Mouse (Mus musculus): Measurements from ENCODE around the gene Gm37240. TPM values are rescaled to one million over a fixed set of nuclear protein-coding genes. Genes with fewer than 3 reads are reported as not detected.

Gene Gm37240
- polyA plus RNA-seq, 1 experiment: 0.77 TPM

DNA sequence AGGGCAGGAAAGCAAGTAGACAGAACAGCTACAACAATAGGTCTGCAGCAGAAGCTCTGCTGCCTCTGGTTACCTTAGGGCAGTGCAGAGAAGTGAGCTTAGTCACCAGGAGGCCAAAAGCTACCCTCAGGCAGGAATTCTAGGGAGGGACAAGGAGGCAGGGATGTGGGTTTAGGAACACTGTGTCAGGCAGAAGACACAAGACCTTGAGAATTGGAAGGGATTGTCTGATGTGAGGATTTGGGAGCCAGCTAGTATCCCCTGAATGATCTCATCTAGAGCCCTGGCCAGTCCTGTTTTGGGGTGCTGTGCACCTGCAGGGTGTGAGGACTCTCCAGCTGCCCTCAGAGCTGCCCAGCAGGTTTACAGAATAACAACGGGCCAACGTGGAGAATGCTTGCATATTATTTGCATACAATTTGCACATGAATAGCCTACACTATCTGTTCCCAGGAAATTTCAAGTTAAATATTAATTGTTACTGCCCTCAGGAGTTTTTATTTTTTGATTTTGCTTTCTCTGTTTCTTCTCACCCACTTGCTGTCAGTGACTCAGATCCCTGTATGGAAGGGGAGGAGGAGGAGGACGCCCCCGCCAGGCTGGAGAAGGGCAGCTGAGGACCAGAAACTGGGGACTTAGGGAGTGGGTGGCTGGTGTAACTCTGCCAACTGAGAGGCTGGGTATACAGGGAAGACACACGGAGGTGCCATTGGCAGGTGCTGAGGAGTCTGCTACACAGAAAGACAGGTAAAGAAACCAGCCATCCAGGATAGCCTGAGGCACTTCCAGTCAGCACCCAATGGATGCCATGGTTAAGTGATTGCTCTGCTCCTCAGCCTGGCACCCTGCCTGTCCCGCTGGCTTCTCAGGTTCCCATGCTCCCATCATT is 862.3 kb downstream of the Gm37240 start:
- TF ChIP-seq CTCF (IDR thresholded peaks at IDR 0.05; ENCODE audit: borderline replicate concordance, insufficient read depth, low read depth, low read length): no peak
- TF ChIP-seq POLR2A (IDR thresholded peaks at IDR 0.05; ENCODE audit: borderline replicate concordance, insufficient read depth, low read length): no peak
- 30% methylated on average over 6 of the region's 6 CpGs for WGBS
- Histone ChIP-seq H3K27me3 (ENCODE audit: control insufficient read depth, insufficient read depth, low read length) (no peaks in the 10 kb centered on the region), H3K4me3 (replicated peaks; ENCODE audit: insufficient read depth, low read depth, low read length) (no peak overlapping the region), H3K4me1 (ENCODE audit: control insufficient read depth, insufficient read depth, low read length) (0 out of 2 replicates have a peak, but pooled peaks cover 5% of the 10 kb centered on the region), H3K27ac (ENCODE audit: insufficient read depth, low read length) (no peak overlapping the region)
- no peak for DNase-seq

DNA sequence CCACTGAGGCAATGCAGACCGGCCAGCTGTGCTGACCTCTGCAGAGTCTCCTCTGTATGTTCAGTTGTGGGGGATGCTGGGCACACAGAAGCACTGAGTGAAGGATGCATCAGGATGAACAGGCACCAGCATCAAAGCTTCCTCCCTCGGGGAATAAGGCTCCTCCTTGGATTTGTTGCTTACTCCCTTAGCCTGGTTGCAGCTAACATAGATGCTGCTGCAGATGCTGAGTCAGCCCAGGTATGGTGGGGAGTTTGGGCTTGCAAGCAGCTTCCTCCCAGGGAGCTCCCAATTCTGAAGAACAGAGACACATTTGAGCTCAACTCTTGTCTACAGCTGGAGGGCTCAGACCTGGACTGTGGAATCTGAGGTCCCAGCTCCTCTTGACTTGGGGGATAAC is 863.1 kb downstream of the Gm37240 start:
- no peak overlapping the region for H3K4me3 ChIP-seq (replicated peaks; ENCODE audit: insufficient read depth, low read depth, low read length)
- 87% methylated on average over 2 of the region's 2 CpGs for WGBS
- no peak overlapping the region for H3K27ac ChIP-seq (ENCODE audit: insufficient read depth, low read length)
- no peak for DNase-seq
- H3K4me1 ChIP-seq (ENCODE audit: control insufficient read depth, insufficient read depth, low read length): 0 out of 2 replicates have a peak, but pooled peaks cover 5% of the 10 kb centered on the region
- TF ChIP-seq POLR2A (IDR thresholded peaks at IDR 0.05; ENCODE audit: borderline replicate concordance, insufficient read depth, low read length) (no peak), CTCF (IDR thresholded peaks at IDR 0.05; ENCODE audit: borderline replicate concordance, insufficient read depth, low read depth, low read length) (no peak)
- H3K27me3 ChIP-seq (ENCODE audit: control insufficient read depth, insufficient read depth, low read length): no peaks in the 10 kb centered on the region

DNA sequence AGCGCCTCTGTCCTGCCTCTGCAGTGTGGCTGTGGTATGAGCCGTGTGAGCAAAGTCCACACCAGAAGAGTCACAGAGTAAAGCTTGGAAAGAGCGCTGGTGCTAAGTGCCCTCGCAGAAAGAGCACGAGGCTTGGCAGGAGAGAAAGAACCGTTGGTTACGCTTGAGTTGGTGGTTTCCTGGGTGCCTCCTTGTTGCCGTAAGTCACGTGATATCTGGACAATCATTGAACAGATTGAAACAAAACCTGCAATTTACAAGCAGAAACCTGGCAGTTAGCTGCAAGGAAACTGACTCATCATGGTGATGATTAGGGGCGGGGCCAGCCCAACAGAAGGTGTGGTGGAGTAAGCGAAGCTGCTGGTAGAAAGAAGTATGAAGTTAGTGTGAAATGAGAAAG is 864.5 kb downstream of the Gm37240 start:
- H3K27ac ChIP-seq (ENCODE audit: insufficient read depth, low read length): no peak overlapping the region
- WGBS: 77% methylated on average over 11 of the region's 11 CpGs

DNA sequence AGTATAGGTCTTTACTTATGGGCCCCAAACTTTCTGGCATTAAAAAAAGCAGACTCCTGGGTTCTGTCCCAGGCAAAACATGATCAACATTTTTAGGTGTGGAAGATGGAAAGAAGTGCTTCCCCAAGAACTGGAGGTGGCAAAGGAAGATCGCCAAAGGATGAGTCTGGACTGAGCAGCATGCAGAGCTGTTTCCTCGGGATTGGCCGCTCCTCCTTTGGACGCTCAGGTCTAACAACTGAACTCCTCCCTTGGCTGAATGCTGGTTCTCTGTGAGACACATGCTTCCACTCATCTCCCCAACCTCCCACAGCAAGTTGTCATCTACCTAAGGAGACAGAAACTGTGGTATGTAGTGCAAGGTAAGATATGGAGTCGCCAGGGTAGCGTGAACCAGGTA is 865.5 kb downstream of the Gm37240 start:
- Histone ChIP-seq H3K4me3 (replicated peaks; ENCODE audit: insufficient read depth, low read depth, low read length) (no peak overlapping the region), H3K27ac (ENCODE audit: insufficient read depth, low read length) (no peak overlapping the region), H3K27me3 (ENCODE audit: control insufficient read depth, insufficient read depth, low read length) (no peaks in the 10 kb centered on the region), H3K4me1 (ENCODE audit: control insufficient read depth, insufficient read depth, low read length) (0 out of 2 replicates have a peak, but pooled peaks cover 5% of the 10 kb centered on the region)
- WGBS: 91% methylated on average over 6 of the region's 6 CpGs
- no peak for TF ChIP-seq CTCF (IDR thresholded peaks at IDR 0.05; ENCODE audit: borderline replicate concordance, insufficient read depth, low read depth, low read length)
- TF ChIP-seq POLR2A (IDR thresholded peaks at IDR 0.05; ENCODE audit: borderline replicate concordance, insufficient read depth, low read length): no peak
- DNase-seq: no peak

More for the DNA sequence above, 864.5 kb downstream of the Gm37240 start:
- Histone ChIP-seq H3K27me3 (ENCODE audit: control insufficient read depth, insufficient read depth, low read length) (no peaks in the 10 kb centered on the region), H3K4me1 (ENCODE audit: control insufficient read depth, insufficient read depth, low read length) (0 out of 2 replicates have a peak, but pooled peaks cover 5% of the 10 kb centered on the region), H3K4me3 (replicated peaks; ENCODE audit: insufficient read depth, low read depth, low read length) (no peak overlapping the region)
- DNase-seq: no peak
- no peak for TF ChIP-seq CTCF (IDR thresholded peaks at IDR 0.05; ENCODE audit: borderline replicate concordance, insufficient read depth, low read depth, low read length)
- TF ChIP-seq POLR2A (IDR thresholded peaks at IDR 0.05; ENCODE audit: borderline replicate concordance, insufficient read depth, low read length): no peak

DNA sequence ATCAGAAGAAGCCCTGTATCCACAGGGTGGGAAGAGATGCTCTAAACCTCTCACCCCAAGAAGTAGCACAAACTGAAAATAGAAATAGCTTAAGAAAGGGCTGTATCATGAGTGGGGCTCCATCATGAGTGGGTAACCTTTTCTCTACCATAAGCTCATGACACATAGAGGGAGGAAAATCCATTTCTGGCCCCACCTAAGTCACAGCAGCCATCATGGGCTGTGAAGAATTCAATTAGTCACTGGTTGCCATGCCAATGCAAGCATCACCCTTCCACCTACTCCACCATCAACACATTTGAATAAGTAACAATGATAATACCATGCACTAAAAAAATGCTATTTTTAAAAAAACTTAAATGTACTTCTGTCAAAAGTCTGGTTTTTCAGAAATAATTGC is 867.2 kb downstream of the Gm37240 start:
- Histone ChIP-seq H3K27me3 (ENCODE audit: control insufficient read depth, insufficient read depth, low read length) (no peaks in the 10 kb centered on the region), H3K4me3 (replicated peaks; ENCODE audit: insufficient read depth, low read depth, low read length) (no peak overlapping the region), H3K4me1 (ENCODE audit: control insufficient read depth, insufficient read depth, low read length) (peaks cover 6% of the 10 kb centered on the region), H3K27ac (ENCODE audit: insufficient read depth, low read length) (no peak overlapping the region)
- DNase-seq: no peak
- no peak for TF ChIP-seq CTCF (IDR thresholded peaks at IDR 0.05; ENCODE audit: borderline replicate concordance, insufficient read depth, low read depth, low read length)
- TF ChIP-seq POLR2A (IDR thresholded peaks at IDR 0.05; ENCODE audit: borderline replicate concordance, insufficient read depth, low read length): no peak

DNA sequence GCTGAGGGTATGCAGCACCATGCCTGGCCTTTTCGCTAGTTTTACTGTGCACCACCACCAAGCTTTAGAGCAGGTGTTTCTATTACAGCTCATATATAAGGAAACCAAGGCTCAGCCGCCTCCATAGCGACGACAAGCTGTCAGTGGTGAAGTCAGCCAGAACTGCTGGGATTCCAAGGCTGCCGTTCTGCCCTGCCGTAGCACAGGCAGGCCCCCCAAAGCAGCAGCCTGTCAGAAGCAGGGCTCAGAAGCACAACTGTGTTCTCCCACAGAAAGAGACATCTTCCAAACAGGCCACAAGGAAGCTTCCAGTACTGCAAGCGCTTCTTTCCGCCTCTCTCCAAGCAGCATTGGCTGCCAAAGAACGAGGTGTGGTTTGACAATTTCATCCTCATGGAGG is 871.7 kb downstream of the Gm37240 start:
- no peak overlapping the region for H3K4me3 ChIP-seq (replicated peaks; ENCODE audit: insufficient read depth, low read depth, low read length)
- H3K27ac ChIP-seq (ENCODE audit: insufficient read depth, low read length): no peak overlapping the region
- peak; percentile 26 to 35 for DNase-seq
- peaks cover 11% of the 10 kb centered on the region for H3K4me1 ChIP-seq (ENCODE audit: control insufficient read depth, insufficient read depth, low read length)
- H3K27me3 ChIP-seq (ENCODE audit: control insufficient read depth, insufficient read depth, low read length): no peaks in the 10 kb centered on the region
- WGBS: 25% methylated on average over 9 of the region's 9 CpGs
- TF ChIP-seq CTCF (IDR thresholded peaks at IDR 0.05; ENCODE audit: borderline replicate concordance, insufficient read depth, low read depth, low read length) (no peak), POLR2A (IDR thresholded peaks at IDR 0.05; ENCODE audit: borderline replicate concordance, insufficient read depth, low read length) (no peak)

DNA sequence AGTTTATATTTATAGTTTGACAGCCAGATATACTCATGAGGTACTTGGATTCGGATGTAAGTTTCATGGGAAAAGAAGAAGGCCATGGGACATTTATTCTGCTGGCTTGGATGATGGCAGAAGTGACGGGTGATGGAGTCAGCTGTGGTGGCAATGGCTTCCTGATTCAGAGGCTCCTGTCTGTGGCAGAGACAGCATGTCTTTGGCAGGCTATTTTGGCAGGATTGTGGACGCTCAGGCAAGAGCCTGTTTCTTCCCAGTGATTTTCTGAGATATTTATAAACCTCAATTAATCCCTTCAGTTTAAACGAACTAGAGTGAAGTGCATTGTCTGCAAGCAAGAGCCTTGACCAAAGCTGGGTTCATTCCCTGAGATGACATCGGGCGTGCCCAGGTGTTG is 874.4 kb downstream of the Gm37240 start:
- Histone ChIP-seq H3K4me1 (ENCODE audit: control insufficient read depth, insufficient read depth, low read length) (peaks cover 11% of the 10 kb centered on the region), H3K4me3 (replicated peaks; ENCODE audit: insufficient read depth, low read depth, low read length) (no peak overlapping the region), H3K27me3 (ENCODE audit: control insufficient read depth, insufficient read depth, low read length) (no peaks in the 10 kb centered on the region), H3K27ac (ENCODE audit: insufficient read depth, low read length) (no peak overlapping the region)
- TF ChIP-seq POLR2A (IDR thresholded peaks at IDR 0.05; ENCODE audit: borderline replicate concordance, insufficient read depth, low read length) (no peak), CTCF (IDR thresholded peaks at IDR 0.05; ENCODE audit: borderline replicate concordance, insufficient read depth, low read depth, low read length) (no peak)
- DNase-seq: peak in 1 of 2 experiments; percentile 39
- 43% methylated on average over 6 of the region's 6 CpGs for WGBS

DNA sequence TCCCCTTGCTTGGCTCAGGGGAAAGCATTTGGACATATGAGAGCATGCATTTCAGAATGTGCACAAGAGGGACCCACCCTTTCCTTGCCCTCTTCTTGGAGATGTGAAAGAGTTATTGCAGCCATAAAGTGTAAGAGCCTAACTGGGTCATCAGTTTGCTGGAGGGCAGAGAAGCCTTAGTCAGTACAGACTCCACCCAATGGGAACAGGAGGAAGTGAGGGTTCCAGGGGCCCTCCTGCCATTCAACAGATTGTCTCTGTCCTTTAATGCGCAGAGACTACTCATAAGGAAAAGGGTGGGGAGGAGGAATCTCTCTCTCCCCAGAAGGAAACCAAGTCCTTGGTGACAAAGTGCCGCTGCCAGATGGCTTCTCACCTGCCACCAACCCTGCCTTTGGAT is 882.1 kb downstream of the Gm37240 start:
- no peak for TF ChIP-seq POLR2A (IDR thresholded peaks at IDR 0.05; ENCODE audit: borderline replicate concordance, insufficient read depth, low read length)
- TF ChIP-seq CTCF (IDR thresholded peaks at IDR 0.05; ENCODE audit: borderline replicate concordance, insufficient read depth, low read depth, low read length): no peak
- H3K4me1 ChIP-seq (ENCODE audit: control insufficient read depth, insufficient read depth, low read length): peaks cover 3% of the 10 kb centered on the region; the same call in 1 of the 2 replicates
- DNase-seq: no peak
- no peak overlapping the region for H3K27ac ChIP-seq (ENCODE audit: insufficient read depth, low read length)
- no peak overlapping the region for H3K4me3 ChIP-seq (replicated peaks; ENCODE audit: insufficient read depth, low read depth, low read length)
- WGBS: 51% methylated on average over 2 of the region's 2 CpGs
- no peaks in the 10 kb centered on the region for H3K27me3 ChIP-seq (ENCODE audit: control insufficient read depth, insufficient read depth, low read length)
